Mouse (Mus musculus) spleen, adult 2 months (tissue): ENCODE results near the gene Tenm2. TPM values are rescaled to one million over a fixed set of nuclear protein-coding genes. Genes with fewer than 3 reads are reported as not detected.

Source experiments
- DNase-seq, 2 experiments: peaks; one replicate each; pipeline versions ENCODE4 v3.0.0 to v3.0.0-alpha.2; 2012 to 2021; ENCODE audit warnings: low spot score in 2 of 2, low read depth in 1 of 2
- H3K27ac ChIP-seq: fragments of 200-500 bp; 2 replicates; pipeline ENCODE4 v1.5.1; 2012; ENCODE audit warnings: low read length, inconsistent platforms; ENCODE audit not compliant: insufficient read depth
- H3K27me3 ChIP-seq: fragments of 200-500 bp; 2 replicates; pipeline ENCODE4 v1.6.1; 2012; ENCODE audit warnings: mild to moderate bottlenecking, moderate library complexity, low read length, inconsistent platforms; ENCODE audit not compliant: control insufficient read depth, insufficient read depth
- H3K36me3 ChIP-seq: fragments of 200-500 bp; 2 replicates; pipeline ENCODE4 v1.6.1; 2012; ENCODE audit warnings: mild to moderate bottlenecking, low read length, inconsistent platforms; ENCODE audit not compliant: control insufficient read depth, insufficient read depth
- H3K4me1 ChIP-seq: fragments of 200-500 bp; 2 replicates; pipeline ENCODE4 v1.6.1; 2011; ENCODE audit warnings: inconsistent platforms; ENCODE audit not compliant: control insufficient read depth, insufficient read depth, insufficient read length
- H3K4me3 ChIP-seq: fragments of 200-500 bp; 2 replicates; pipeline ENCODE4 v1.5.1; 2011; ENCODE audit warnings: mild to moderate bottlenecking, inconsistent platforms; ENCODE audit not compliant: insufficient read depth, insufficient read length; ENCODE audit errors: extremely low read depth
- CTCF ChIP-seq: fragments of 200-500 bp; IDR thresholded peaks from 2 replicates; pipeline ENCODE4 v1.5.1; 2011; ENCODE audit warnings: mild to moderate bottlenecking, inconsistent platforms; ENCODE audit not compliant: insufficient read depth, insufficient read length, insufficient replicate concordance; ENCODE audit errors: extremely low read depth
- POLR2A ChIP-seq: fragments of 200-500 bp; IDR thresholded peaks from 2 replicates; pipeline ENCODE4 v1.6.1; 2011; ENCODE audit warnings: low read depth, low read length, inconsistent platforms
- WGBS: fragments of 180-500 bp; shearing (Covaris S2); methylation state at CpG from one replicate; pipeline ENCODE4 v1.1.7; 2018; 5-methylcytosine and 5-hydroxymethylcytosine counted together
- polyA plus RNA-seq: library from polyadenylated mRNA; depleted of rRNA; stranded (reverse); fragments of >200 nt; gene quantifications from 2 replicates; pipeline ENCODE4 v1.2.3, GENCODE M21; 2012

Tenm2 gene
- polyA plus RNA-seq, 1 experiment: 0.06 TPM

GRCm38 (mm10) chr11:36481086-36481485, 754.7 kb downstream of the Tenm2 start:
- WGBS: 87% methylated on average over 5 of the region's 5 CpGs
- no peak overlapping the region for H3K27ac ChIP-seq
- H3K4me3 ChIP-seq: no peak overlapping the region
- no peaks in the 10 kb centered on the region for H3K4me1 ChIP-seq
- no peaks in the 10 kb centered on the region for H3K27me3 ChIP-seq
- no peaks in the 10 kb centered on the region for H3K36me3 ChIP-seq
- no peak for TF ChIP-seq CTCF
- no peak for TF ChIP-seq POLR2A
- no peak for DNase-seq

- Histone ChIP-seq H3K4me3 (no peak overlapping the region), H3K27ac (no peak overlapping the region), H3K27me3 (no peaks in the 10 kb centered on the region), H3K36me3 (no peaks in the 10 kb centered on the region), H3K4me1 (no peaks in the 10 kb centered on the region)
- no peak for DNase-seq
- TF ChIP-seq CTCF (no peak), POLR2A (no peak)
- 84% methylated on average over 9 of the region's 9 CpGs for WGBS
Observed at GRCm38 (mm10) chr11:36469811-36470551, 765.8 kb downstream of the Tenm2 start.

GRCm38 (mm10) chr11:36458451-36458850, 777.3 kb downstream of the Tenm2 start:
- no peak overlapping the region for H3K27ac ChIP-seq

GRCm38 (mm10) chr11:36454076-36454475, 781.7 kb downstream of the Tenm2 start:
- DNase-seq: no peak
- no peak overlapping the region for H3K27ac ChIP-seq
- no peaks in the 10 kb centered on the region for H3K27me3 ChIP-seq
- WGBS: 85% methylated on average over 6 of the region's 6 CpGs
- no peaks in the 10 kb centered on the region for H3K36me3 ChIP-seq
- TF ChIP-seq POLR2A (no peak), CTCF (no peak)
- no peaks in the 10 kb centered on the region for H3K4me1 ChIP-seq
- no peak overlapping the region for H3K4me3 ChIP-seq

More at GRCm38 (mm10) chr11:36458451-36458850, 777.3 kb downstream of the Tenm2 start:
- Histone ChIP-seq H3K4me1 (no peaks in the 10 kb centered on the region), H3K36me3 (no peaks in the 10 kb centered on the region), H3K27me3 (no peaks in the 10 kb centered on the region), H3K4me3 (no peak overlapping the region)
- TF ChIP-seq CTCF (no peak), POLR2A (no peak)
- DNase-seq: no peak
- 78% methylated on average over 6 of the region's 6 CpGs for WGBS

GRCm38 (mm10) chr11:36452436-36452835, 783.3 kb downstream of the Tenm2 start:
- Histone ChIP-seq H3K36me3 (no peaks in the 10 kb centered on the region), H3K4me3 (no peak overlapping the region), H3K27ac (no peak overlapping the region), H3K27me3 (no peaks in the 10 kb centered on the region), H3K4me1 (no peaks in the 10 kb centered on the region)
- DNase-seq: no peak
- 70% methylated on average over 9 of the region's 9 CpGs for WGBS
- TF ChIP-seq POLR2A (no peak), CTCF (no peak)

- Histone ChIP-seq H3K27ac (no peak overlapping the region), H3K4me1 (no peaks in the 10 kb centered on the region), H3K36me3 (no peaks in the 10 kb centered on the region), H3K4me3 (no peak overlapping the region), H3K27me3 (no peaks in the 10 kb centered on the region)
- DNase-seq: no peak
- 82% methylated on average over 2 of the region's 2 CpGs for WGBS
- TF ChIP-seq CTCF (no peak), POLR2A (no peak)
Observed at GRCm38 (mm10) chr11:36446351-36446750, 789.4 kb downstream of the Tenm2 start.

- Histone ChIP-seq H3K27ac (no peak overlapping the region), H3K36me3 (no peaks in the 10 kb centered on the region), H3K27me3 (no peaks in the 10 kb centered on the region), H3K4me1 (no peaks in the 10 kb centered on the region), H3K4me3 (no peak overlapping the region)
- DNase-seq: no peak
- WGBS: 91% methylated on average over 7 of the region's 7 CpGs
- TF ChIP-seq POLR2A (no peak), CTCF (no peak)
Observed at GRCm38 (mm10) chr11:36443821-36444220, 791.9 kb downstream of the Tenm2 start.
